Mouse (Mus musculus) liver, embryonic 16.5 days (tissue): ENCODE data around the gene Igdcc3. TPM values are rescaled to one million over a fixed set of nuclear protein-coding genes. Genes with fewer than 3 reads are reported as not detected.

Experiments used
- ATAC-seq: fragments of 200-750 bp; cut with Nextera tagmentation; 2 replicates; pipeline ENCODE4 v1.8.0; 2017; ENCODE audit warnings: low read depth, mild to moderate bottlenecking, moderate number of reproducible peaks, moderate library complexity
- H3K27ac ChIP-seq: fragments of 300-500 bp; sonication (generic); 2 replicates; pipeline ENCODE4 v1.5.1; 2014; ENCODE audit warnings: mild to moderate bottlenecking, low read length
- H3K27me3 ChIP-seq: fragments of 300-500 bp; sonication (generic); 2 replicates; pipeline ENCODE4 v1.6.1; 2014; ENCODE audit warnings: low read depth, low read length, mixed read lengths; ENCODE audit not compliant: control insufficient read depth, insufficient read depth
- H3K36me3 ChIP-seq: fragments of 300-500 bp; sonication (generic); 2 replicates; pipeline ENCODE4 v1.6.1; 2014; ENCODE audit warnings: mild to moderate bottlenecking; ENCODE audit not compliant: control insufficient read depth, insufficient read depth
- H3K4me1 ChIP-seq: fragments of 300-500 bp; sonication (generic); 2 replicates; pipeline ENCODE4 v1.6.1; 2014; ENCODE audit warnings: low read depth, low read length, mixed read lengths; ENCODE audit not compliant: control insufficient read depth
- H3K4me2 ChIP-seq: fragments of 300-500 bp; sonication (generic); 2 replicates; pipeline ENCODE4 v1.6.1; 2014; ENCODE audit warnings: low read depth, low read length, mixed read lengths
- H3K4me3 ChIP-seq: fragments of 300-500 bp; sonication (generic); 2 replicates; pipeline ENCODE4 v1.5.1; 2014; ENCODE audit warnings: low read depth, mild to moderate bottlenecking, low read length
- H3K9ac ChIP-seq: fragments of 300-500 bp; sonication (generic); 2 replicates; pipeline ENCODE4 v1.6.1; 2014; ENCODE audit warnings: low read depth, low read length
- H3K9me3 ChIP-seq: fragments of 300-500 bp; sonication (generic); replicated peaks from 2 replicates; pipeline ENCODE4 v1.6.1; 2016; ENCODE audit warnings: low read length; ENCODE audit not compliant: control insufficient read depth
- WGBS: fragments of 180-500 bp; shearing (Covaris S2); extraction: QIAGEN DNeasy Blood & Tissue Kit; methylation state at CpG from one replicate; pipeline ENCODE4 v1.1.7; 2014; ENCODE audit not compliant: insufficient replicate concordance; 5-methylcytosine and 5-hydroxymethylcytosine counted together
- polyA plus RNA-seq: library from polyadenylated mRNA; unstranded; fragments of >200 nt; fragmentation: Nextera tagmentation; extraction: Ambion mirVana; gene quantifications from 2 replicates; pipeline ENCODE4 v1.2.1, GENCODE M21; 2015

Igdcc3 gene
- polyA plus RNA-seq, 1 experiment from 2014 or later, result 0.04 TPM

GRCm38 (mm10) chr9:65109132-65110072 is 31.6 kb upstream of the Igdcc3 start:
- 19% methylated on average over 24 of the region's 24 CpGs for WGBS
- peak overlapping the region; percentile 16 for H3K4me3 ChIP-seq
- 0 out of 2 replicates have a peak, but pooled peaks have one; percentile 30 for ATAC-seq

GRCm38 (mm10) chr9:65111698-65112097 is 29.3 kb upstream of the Igdcc3 start:
- no peaks in the 10 kb centered on the region for H3K36me3 ChIP-seq
- H3K27ac ChIP-seq, result no peak overlapping the region
- no peaks in the 10 kb centered on the region for H3K9me3 ChIP-seq
- 65% methylated on average over 5 of the region's 5 CpGs for WGBS
- H3K4me3 ChIP-seq, result no peak overlapping the region
- peaks cover 5% of the 10 kb centered on the region; the same call in 1 of the 2 replicates for H3K4me1 ChIP-seq
- peaks cover 15% of the 10 kb centered on the region for H3K27me3 ChIP-seq
- H3K9ac ChIP-seq, result no peak overlapping the region
- no peak for ATAC-seq
- H3K4me2 ChIP-seq, result no peak overlapping the region

More at GRCm38 (mm10) chr9:65109132-65110072, 31.6 kb upstream of the Igdcc3 start:
- 0 out of 2 replicates have a peak overlapping the region, but pooled peaks have one; percentile 22 for H3K4me2 ChIP-seq
- H3K9me3 ChIP-seq, result no peaks in the 10 kb centered on the region
- H3K27me3 ChIP-seq, result peaks cover 15% of the 10 kb centered on the region
- H3K27ac ChIP-seq, result peak overlapping the region; percentile 51
- peak overlapping the region; percentile 35; the same call in 1 of the 2 replicates for H3K9ac ChIP-seq
- peaks cover 5% of the 10 kb centered on the region; the same call in 1 of the 2 replicates for H3K4me1 ChIP-seq
- no peaks in the 10 kb centered on the region for H3K36me3 ChIP-seq

GRCm38 (mm10) chr9:65113694-65114093 is 27.3 kb upstream of the Igdcc3 start:
- ATAC-seq, result no peak
- H3K9me3 ChIP-seq, result no peaks in the 10 kb centered on the region
- 60% methylated on average over 2 of the region's 2 CpGs for WGBS
- peaks cover 11% of the 10 kb centered on the region for H3K27me3 ChIP-seq
- H3K4me2 ChIP-seq, result no peak overlapping the region
- no peak overlapping the region for H3K9ac ChIP-seq
- H3K4me3 ChIP-seq, result no peak overlapping the region
- no peaks in the 10 kb centered on the region for H3K36me3 ChIP-seq
- no peak overlapping the region for H3K27ac ChIP-seq
- H3K4me1 ChIP-seq, result peaks cover 1% of the 10 kb centered on the region; the same call in 1 of the 2 replicates

GRCm38 (mm10) chr9:65115891-65116290 is 25.1 kb upstream of the Igdcc3 start:
- whole genome bisulfite sequencing, result 52% methylated on average over 2 of the region's 2 CpGs
- H3K4me2 ChIP-seq, result no peak overlapping the region
- H3K4me3 ChIP-seq, result no peak overlapping the region
- no peaks in the 10 kb centered on the region for H3K9me3 ChIP-seq
- no peaks in the 10 kb centered on the region for H3K27me3 ChIP-seq
- H3K9ac ChIP-seq, result no peak overlapping the region
- H3K36me3 ChIP-seq, result no peaks in the 10 kb centered on the region
- H3K27ac ChIP-seq, result no peak overlapping the region
- no peaks in the 10 kb centered on the region; the same call in 1 of the 2 replicates for H3K4me1 ChIP-seq
- no peak for ATAC-seq

- 44% methylated on average over 2 of the region's 2 CpGs for WGBS
- H3K4me3 ChIP-seq, result no peak overlapping the region
- no peak for ATAC-seq
- H3K36me3 ChIP-seq, result no peaks in the 10 kb centered on the region
- H3K4me2 ChIP-seq, result no peak overlapping the region
- H3K27me3 ChIP-seq, result peaks cover 6% of the 10 kb centered on the region; the same call in 1 of the 2 replicates
- H3K4me1 ChIP-seq, result no peaks in the 10 kb centered on the region; the same call in 1 of the 2 replicates
- H3K9ac ChIP-seq, result no peak overlapping the region
- H3K27ac ChIP-seq, result no peak overlapping the region
- H3K9me3 ChIP-seq, result no peaks in the 10 kb centered on the region
Measured at GRCm38 (mm10) chr9:65117516-65117915, 23.5 kb upstream of the Igdcc3 start.

GRCm38 (mm10) chr9:65120935-65121334 is 20.1 kb upstream of the Igdcc3 start:
- ATAC-seq, result 0 out of 2 replicates have a peak, but pooled peaks have one; percentile 16
- Histone ChIP-seq H3K27ac (no peak overlapping the region), H3K9ac (no peak overlapping the region), H3K27me3 (peaks cover 22% of the 10 kb centered on the region), H3K4me3 (no peak overlapping the region), H3K9me3 (no peaks in the 10 kb centered on the region), H3K4me2 (no peak overlapping the region), H3K4me1 (no peaks in the 10 kb centered on the region), H3K36me3 (no peaks in the 10 kb centered on the region)
- 2% methylated on average over 3 of the region's 3 CpGs for WGBS

GRCm38 (mm10) chr9:65122545-65122944 is 18.4 kb upstream of the Igdcc3 start:
- no peak overlapping the region for H3K9ac ChIP-seq
- no peak overlapping the region for H3K27ac ChIP-seq
- peaks cover 22% of the 10 kb centered on the region for H3K27me3 ChIP-seq
- no peak overlapping the region for H3K4me3 ChIP-seq
- no peak for ATAC-seq
- no peaks in the 10 kb centered on the region for H3K36me3 ChIP-seq
- no peak overlapping the region for H3K4me2 ChIP-seq
- 10% methylated on average over 18 of the region's 18 CpGs for WGBS
- H3K4me1 ChIP-seq, result no peaks in the 10 kb centered on the region
- H3K9me3 ChIP-seq, result no peaks in the 10 kb centered on the region

- Histone ChIP-seq H3K9ac (no peak overlapping the region), H3K4me1 (no peaks in the 10 kb centered on the region), H3K27ac (no peak overlapping the region), H3K4me2 (peak overlapping the region; percentile 37), H3K4me3 (no peak overlapping the region), H3K9me3 (no peaks in the 10 kb centered on the region), H3K27me3 (peaks cover 22% of the 10 kb centered on the region), H3K36me3 (no peaks in the 10 kb centered on the region)
- ATAC-seq, result no peak
- WGBS, result 6% methylated on average over 48 of the region's 48 CpGs
Measured at GRCm38 (mm10) chr9:65123552-65124168, 17.3 kb upstream of the Igdcc3 start.
